Mouse (Mus musculus): ENCODE data around the gene Galk2.
A peak's percentile ranks its signal among the peaks of the same experiment; 100 is the strongest.

Galk2 gene

GRCm38 (mm10) chr2:125900797-125901410 is 42.0 kb downstream of the Galk2 start:
- no peak for DNase-seq (ENCODE audit: low read depth, low spot score)

GRCm38 (mm10) chr2:125901426-125901825 is 42.5 kb downstream of the Galk2 start:
- no peak for DNase-seq (ENCODE audit: low read depth, low spot score)

GRCm38 (mm10) chr2:125906407-125907066 is 47.6 kb downstream of the Galk2 start:
- DNase-seq (ENCODE audit: low read depth, low spot score) = no peak

- DNase-seq (ENCODE audit: low read depth, low spot score) = no peak
These were observed 48.8 kb downstream of the Galk2 start for GRCm38 (mm10) chr2:125907580-125908255.

GRCm38 (mm10) chr2:125914167-125914566 is 55.3 kb downstream of the Galk2 start:
- no peak for DNase-seq (ENCODE audit: low read depth, low spot score)

GRCm38 (mm10) chr2:125914713-125915112 is 55.8 kb downstream of the Galk2 start:
- no peak for DNase-seq (ENCODE audit: low read depth, low spot score)

- peak; percentile 5 for DNase-seq (ENCODE audit: low read depth, low spot score)
These were observed 57.9 kb downstream of the Galk2 start for GRCm38 (mm10) chr2:125916652-125917296.

- peak; percentile 58 for DNase-seq (ENCODE audit: low read depth, low spot score)
These were observed 58.4 kb downstream of the Galk2 start for GRCm38 (mm10) chr2:125917297-125917679.

- DNase-seq (ENCODE audit: low read depth, low spot score) = no peak
These were observed 62.4 kb downstream of the Galk2 start for GRCm38 (mm10) chr2:125921273-125921672.

- DNase-seq (ENCODE audit: low read depth, low spot score) = no peak
These were observed 63.2 kb downstream of the Galk2 start for GRCm38 (mm10) chr2:125922149-125922548.

- DNase-seq (ENCODE audit: low read depth, low spot score) = no peak
These were observed 64.0 kb downstream of the Galk2 start for GRCm38 (mm10) chr2:125922877-125923276.

- DNase-seq (ENCODE audit: low read depth, low spot score) = no peak
These were observed 64.4 kb downstream of the Galk2 start for GRCm38 (mm10) chr2:125923346-125923745.

GRCm38 (mm10) chr2:125924554-125924953 is 65.6 kb downstream of the Galk2 start:
- no peak for DNase-seq (ENCODE audit: low read depth, low spot score)

GRCm38 (mm10) chr2:125925081-125925480 is 66.2 kb downstream of the Galk2 start:
- DNase-seq (ENCODE audit: low read depth, low spot score) = no peak

GRCm38 (mm10) chr2:125929396-125929795 is 70.5 kb downstream of the Galk2 start:
- no peak for DNase-seq (ENCODE audit: low read depth, low spot score)

- DNase-seq (ENCODE audit: low read depth, low spot score) = no peak
These were observed 71.0 kb downstream of the Galk2 start for GRCm38 (mm10) chr2:125929872-125930271.

- no peak for DNase-seq (ENCODE audit: low read depth, low spot score)
These were observed 72.3 kb downstream of the Galk2 start for GRCm38 (mm10) chr2:125931193-125931592.

GRCm38 (mm10) chr2:125932734-125933133 is 73.8 kb downstream of the Galk2 start:
- peak; percentile 51 for DNase-seq (ENCODE audit: low read depth, low spot score)

- DNase-seq (ENCODE audit: low read depth, low spot score) = no peak
These were observed 75.1 kb downstream of the Galk2 start for GRCm38 (mm10) chr2:125933977-125934376.

- DNase-seq (ENCODE audit: low read depth, low spot score) = peak; percentile 10
These were observed 77.5 kb downstream of the Galk2 start for GRCm38 (mm10) chr2:125936396-125936795.

- DNase-seq (ENCODE audit: low read depth, low spot score) = no peak
These were observed 80.2 kb downstream of the Galk2 start for GRCm38 (mm10) chr2:125938993-125939642.
